Mouse (Mus musculus): Measurements from ENCODE around the gene Prcp.

The Prcp gene

GRCm38 (mm10) chr7:92874116-92874675 lies at the start of gene Prcp, which contains the start of gene Ddias:
Gene Prcp (plus strand): TSS chr7:92874470.
Gene Ddias (minus strand): TSS chr7:92874247.
- DNase-seq (ENCODE audit: low read depth, low spot score), result peak; percentile 96

GRCm38 (mm10) chr7:92826248-92826647 lies 48.0 kb upstream of the Prcp start:
- no peak for DNase-seq (ENCODE audit: low read depth, low spot score)

- DNase-seq (ENCODE audit: low read depth, low spot score), result no peak
These were observed 46.3 kb upstream of the Prcp start for GRCm38 (mm10) chr7:92827981-92828380.

- DNase-seq (ENCODE audit: low read depth, low spot score), result no peak
These were observed 41.9 kb upstream of the Prcp start for GRCm38 (mm10) chr7:92832395-92832794.

GRCm38 (mm10) chr7:92834391-92834790 lies 39.9 kb upstream of the Prcp start:
- DNase-seq (ENCODE audit: low read depth, low spot score), result no peak

- no peak for DNase-seq (ENCODE audit: low read depth, low spot score)
These were observed 37.8 kb upstream of the Prcp start for GRCm38 (mm10) chr7:92836447-92836846.

GRCm38 (mm10) chr7:92837226-92837625 lies 37.0 kb upstream of the Prcp start:
- no peak for DNase-seq (ENCODE audit: low read depth, low spot score)

- DNase-seq (ENCODE audit: low read depth, low spot score), result no peak
These were observed 36.4 kb upstream of the Prcp start for GRCm38 (mm10) chr7:92837907-92838306.

GRCm38 (mm10) chr7:92842254-92842653 lies 32.0 kb upstream of the Prcp start:
- DNase-seq (ENCODE audit: low read depth, low spot score), result no peak

GRCm38 (mm10) chr7:92848246-92848645 lies 26.0 kb upstream of the Prcp start:
- no peak for DNase-seq (ENCODE audit: low read depth, low spot score)

GRCm38 (mm10) chr7:92866526-92866925 lies 7.7 kb upstream of the Prcp start:
- peak; percentile 58 for DNase-seq (ENCODE audit: low read depth, low spot score)

GRCm38 (mm10) chr7:92870161-92870560 lies 4.1 kb upstream of the Prcp start:
- peak; percentile 30 for DNase-seq (ENCODE audit: low read depth, low spot score)

GRCm38 (mm10) chr7:92871596-92871995 lies 2.7 kb upstream of the Prcp start:
- DNase-seq (ENCODE audit: low read depth, low spot score), result no peak

- peak; percentile 97 for DNase-seq (ENCODE audit: low read depth, low spot score)
These were observed 615 bp downstream of the Prcp start for GRCm38 (mm10) chr7:92874761-92875408.

GRCm38 (mm10) chr7:92876066-92876465 lies 1.8 kb downstream of the Prcp start:
- no peak for DNase-seq (ENCODE audit: low read depth, low spot score)

- DNase-seq (ENCODE audit: low read depth, low spot score), result no peak
These were observed 2.3 kb downstream of the Prcp start for GRCm38 (mm10) chr7:92876538-92876937.

GRCm38 (mm10) chr7:92878575-92879285 lies 4.5 kb downstream of the Prcp start:
- no peak for DNase-seq (ENCODE audit: low read depth, low spot score)

GRCm38 (mm10) chr7:92883850-92884716 lies 9.8 kb downstream of the Prcp start:
- DNase-seq (ENCODE audit: low read depth, low spot score), result no peak

- DNase-seq (ENCODE audit: low read depth, low spot score), result no peak
These were observed 10.9 kb downstream of the Prcp start for GRCm38 (mm10) chr7:92884998-92885660.

- DNase-seq (ENCODE audit: low read depth, low spot score), result no peak
These were observed 12.5 kb downstream of the Prcp start for GRCm38 (mm10) chr7:92886801-92887200.

GRCm38 (mm10) chr7:92887230-92887629 lies 13.0 kb downstream of the Prcp start:
- DNase-seq (ENCODE audit: low read depth, low spot score), result no peak

Data from ZHBTc4 (cell line).